Mouse (Mus musculus) liver, embryonic 15.5 days (tissue): ENCODE results near the gene Ehhadh. TPM values are rescaled to one million over a fixed set of nuclear protein-coding genes. Genes with fewer than 3 reads are reported as not detected.

Experiments
- ATAC-seq: fragments of 200-750 bp; cut with Nextera tagmentation; 2 replicates; pipeline ENCODE4 v1.8.0; 2017; ENCODE audit warnings: moderate number of reproducible peaks, mild to moderate bottlenecking, moderate library complexity; ENCODE audit not compliant: insufficient read depth
- H3K27ac ChIP-seq: fragments of 300-500 bp; sonication (generic); replicated peaks from 2 replicates; pipeline ENCODE4 v1.5.1; 2015; ENCODE audit warnings: mild to moderate bottlenecking, inconsistent platforms
- H3K27me3 ChIP-seq: fragments of 300-500 bp; sonication (generic); 2 replicates; pipeline ENCODE4 v1.6.1; 2015; ENCODE audit warnings: mild to moderate bottlenecking, inconsistent platforms
- H3K36me3 ChIP-seq: fragments of 300-500 bp; sonication (generic); replicated peaks from 2 replicates; pipeline ENCODE4 v1.6.1; 2015; ENCODE audit warnings: moderate library complexity, mild to moderate bottlenecking, inconsistent platforms
- H3K4me1 ChIP-seq: fragments of 300-500 bp; sonication (generic); replicated peaks from 2 replicates; pipeline ENCODE4 v1.6.1; 2015; ENCODE audit warnings: inconsistent platforms
- H3K4me2 ChIP-seq: fragments of 300-500 bp; sonication (generic); 2 replicates; pipeline ENCODE4 v1.6.1; 2015; ENCODE audit warnings: moderate library complexity, mild to moderate bottlenecking, inconsistent platforms
- H3K4me3 ChIP-seq: fragments of 300-500 bp; sonication (generic); replicated peaks from 2 replicates; pipeline ENCODE4 v1.5.1; 2015; ENCODE audit warnings: mild to moderate bottlenecking, inconsistent platforms
- H3K9ac ChIP-seq: fragments of 300-500 bp; sonication (generic); 2 replicates; pipeline ENCODE4 v1.6.1; 2015; ENCODE audit warnings: moderate library complexity, mild to moderate bottlenecking, inconsistent platforms
- H3K9me3 ChIP-seq: fragments of 300-500 bp; sonication (generic); replicated peaks from 2 replicates; pipeline ENCODE4 v1.6.1; 2016; ENCODE audit warnings: inconsistent platforms
- WGBS: fragments of 180-500 bp; shearing (Covaris S2); methylation state at CpG from one replicate; pipeline ENCODE4 v1.1.7; 2015; ENCODE audit warnings: mixed read lengths; ENCODE audit not compliant: insufficient replicate concordance; 5-methylcytosine and 5-hydroxymethylcytosine counted together
- polyA plus RNA-seq: library from polyadenylated mRNA; unstranded; fragments of >200 nt; fragmentation: Nextera tagmentation; extraction: Ambion mirVana; gene quantifications from 2 replicates; pipeline ENCODE4 v1.2.1, GENCODE M21; 2015

Gene Ehhadh
- polyA plus RNA-seq: 10.5 and 11.3 TPM in 2 replicates

- Histone ChIP-seq H3K4me3 (peak within 1 kb of the TSS; percentile 62), H3K4me2 (peak within 1 kb of the TSS; percentile 81), H3K4me1 (peaks cover 66% of the 10 kb centered on the region), H3K9me3 (no peaks in the 10 kb centered on the region), H3K27ac (peak within 1 kb of the TSS; percentile 73), H3K9ac (peak within 1 kb of the TSS; percentile 60), H3K36me3 (no peaks in the 10 kb centered on the region), H3K27me3 (no peaks in the 10 kb centered on the region)
- 8% methylated on average over 28 of the region's 28 CpGs for WGBS
- ATAC-seq: peak; percentile 83
Observed at GRCm38 (mm10) chr16:21787516-21788353, at the start of gene Ehhadh. Gene Ehhadh (minus strand): TSS chr16:21787807.

- Histone ChIP-seq H3K36me3 (no peaks in the 10 kb centered on the region), H3K27me3 (no peaks in the 10 kb centered on the region), H3K4me1 (peaks cover 8% of the 10 kb centered on the region; the same call in 1 of the 2 replicates), H3K27ac (no peak overlapping the region), H3K4me3 (no peak overlapping the region), H3K9ac (no peak overlapping the region), H3K4me2 (no peak overlapping the region), H3K9me3 (no peaks in the 10 kb centered on the region)
- WGBS: 41% methylated on average over 7 of the region's 7 CpGs
- ATAC-seq: no peak
Observed at GRCm38 (mm10) chr16:21836311-21837072, 48.9 kb upstream of the Ehhadh start.

GRCm38 (mm10) chr16:21835584-21835931 lies 48.0 kb upstream of the Ehhadh start:
- WGBS: 49% methylated on average over 7 of the region's 7 CpGs
- Histone ChIP-seq H3K27me3 (no peaks in the 10 kb centered on the region), H3K36me3 (no peaks in the 10 kb centered on the region), H3K4me2 (no peak overlapping the region), H3K4me3 (no peak overlapping the region), H3K9me3 (no peaks in the 10 kb centered on the region), H3K4me1 (peaks cover 13% of the 10 kb centered on the region; the same call in 1 of the 2 replicates), H3K9ac (no peak overlapping the region), H3K27ac (no peak overlapping the region)
- no peak for ATAC-seq

- H3K9ac ChIP-seq: no peak overlapping the region
- no peak for ATAC-seq
- H3K27ac ChIP-seq: no peak overlapping the region
- H3K4me1 ChIP-seq: peaks cover 13% of the 10 kb centered on the region; the same call in 1 of the 2 replicates
- no peak overlapping the region for H3K4me2 ChIP-seq
- 61% methylated on average over 8 of the region's 8 CpGs for WGBS
- H3K4me3 ChIP-seq: no peak overlapping the region
- H3K36me3 ChIP-seq: no peaks in the 10 kb centered on the region
- H3K27me3 ChIP-seq: no peaks in the 10 kb centered on the region
- H3K9me3 ChIP-seq: no peaks in the 10 kb centered on the region
Observed at GRCm38 (mm10) chr16:21834866-21835583, 47.4 kb upstream of the Ehhadh start.

- Histone ChIP-seq H3K27me3 (no peaks in the 10 kb centered on the region), H3K4me3 (no peak overlapping the region), H3K9ac (no peak overlapping the region), H3K27ac (no peak overlapping the region), H3K9me3 (no peaks in the 10 kb centered on the region), H3K4me2 (no peak overlapping the region), H3K4me1 (peaks cover 13% of the 10 kb centered on the region; the same call in 1 of the 2 replicates), H3K36me3 (no peaks in the 10 kb centered on the region)
- no peak for ATAC-seq
- 69% methylated on average over 10 of the region's 10 CpGs for WGBS
Observed at GRCm38 (mm10) chr16:21833970-21834369, 46.4 kb upstream of the Ehhadh start.

- WGBS: 54% methylated on average over 1 of the region's 1 CpGs
- Histone ChIP-seq H3K36me3 (no peaks in the 10 kb centered on the region), H3K4me1 (peaks cover 13% of the 10 kb centered on the region; the same call in 1 of the 2 replicates), H3K9ac (no peak overlapping the region), H3K4me2 (no peak overlapping the region), H3K9me3 (no peaks in the 10 kb centered on the region), H3K27me3 (no peaks in the 10 kb centered on the region), H3K27ac (no peak overlapping the region), H3K4me3 (no peak overlapping the region)
- ATAC-seq: no peak
Observed at GRCm38 (mm10) chr16:21833469-21833868, 45.9 kb upstream of the Ehhadh start.

- WGBS: 63% methylated on average over 5 of the region's 5 CpGs
- Histone ChIP-seq H3K9me3 (no peaks in the 10 kb centered on the region), H3K36me3 (no peaks in the 10 kb centered on the region), H3K27me3 (no peaks in the 10 kb centered on the region), H3K9ac (no peak overlapping the region), H3K4me1 (peaks cover 13% of the 10 kb centered on the region; the same call in 1 of the 2 replicates), H3K4me3 (no peak overlapping the region), H3K27ac (no peak overlapping the region), H3K4me2 (no peak overlapping the region)
- peak; percentile 57; the same call in 1 of the 2 replicates for ATAC-seq
Observed at GRCm38 (mm10) chr16:21831764-21832163, 44.2 kb upstream of the Ehhadh start.

- WGBS: 53% methylated on average over 6 of the region's 6 CpGs
- ATAC-seq: no peak
- H3K27ac ChIP-seq: no peak overlapping the region
- H3K9ac ChIP-seq: no peak overlapping the region
- peaks cover 13% of the 10 kb centered on the region; the same call in 1 of the 2 replicates for H3K4me1 ChIP-seq
- H3K9me3 ChIP-seq: no peaks in the 10 kb centered on the region
- H3K36me3 ChIP-seq: no peaks in the 10 kb centered on the region
- H3K4me3 ChIP-seq: no peak overlapping the region
- H3K4me2 ChIP-seq: no peak overlapping the region
- H3K27me3 ChIP-seq: no peaks in the 10 kb centered on the region
Observed at GRCm38 (mm10) chr16:21830784-21831183, 43.2 kb upstream of the Ehhadh start.

GRCm38 (mm10) chr16:21829711-21830110 lies 42.1 kb upstream of the Ehhadh start:
- whole genome bisulfite sequencing: 18% methylated on average over 5 of the region's 5 CpGs
- no peak overlapping the region for H3K4me2 ChIP-seq

GRCm38 (mm10) chr16:21827581-21827980 lies 40.0 kb upstream of the Ehhadh start:
- Histone ChIP-seq H3K36me3 (no peaks in the 10 kb centered on the region), H3K9ac (no peak overlapping the region), H3K4me1 (peaks cover 13% of the 10 kb centered on the region; the same call in 1 of the 2 replicates), H3K4me2 (peak overlapping the region; percentile 9; the same call in 1 of the 2 replicates), H3K27ac (no peak overlapping the region), H3K9me3 (no peaks in the 10 kb centered on the region), H3K4me3 (no peak overlapping the region), H3K27me3 (no peaks in the 10 kb centered on the region)
- 52% methylated on average over 4 of the region's 4 CpGs for WGBS
- no peak for ATAC-seq

More at GRCm38 (mm10) chr16:21829711-21830110, 42.1 kb upstream of the Ehhadh start:
- Histone ChIP-seq H3K27ac (no peak overlapping the region), H3K9ac (no peak overlapping the region), H3K4me3 (no peak overlapping the region), H3K27me3 (no peaks in the 10 kb centered on the region), H3K9me3 (no peaks in the 10 kb centered on the region), H3K4me1 (peaks cover 16% of the 10 kb centered on the region; the same call in 1 of the 2 replicates), H3K36me3 (no peaks in the 10 kb centered on the region)
- ATAC-seq: no peak
